Mouse (Mus musculus) stomach, embryonic 14.5 days (tissue): ENCODE results near the gene Ankrd39. TPM values are rescaled to one million over a fixed set of nuclear protein-coding genes. Genes with fewer than 3 reads are reported as not detected.
A peak's percentile ranks its signal among the peaks of the same experiment; 100 is the strongest.

Experiments
- ATAC-seq: fragments of 200-750 bp; cut with Nextera tagmentation; 2 replicates; pipeline ENCODE4 v1.8.0; 2017; ENCODE audit warnings: low read depth, moderate TSS enrichment; ENCODE audit not compliant: insufficient number of reproducible peaks, insufficient read depth, low FRiP score
- H3K27ac ChIP-seq: fragments of 300-500 bp; sonication (generic); 2 replicates; pipeline ENCODE4 v1.5.1; 2014; ENCODE audit warnings: mild to moderate bottlenecking, low read length, moderate library complexity, mixed read lengths
- H3K27me3 ChIP-seq: fragments of 300-500 bp; sonication (generic); 2 replicates; pipeline ENCODE4 v1.6.1; 2014; ENCODE audit warnings: low read length, control low read depth, mixed read lengths; ENCODE audit not compliant: control insufficient read depth, insufficient read depth
- H3K36me3 ChIP-seq: fragments of 300-500 bp; sonication (generic); 2 replicates; pipeline ENCODE4 v1.6.1; 2014; ENCODE audit warnings: mild to moderate bottlenecking, control low read depth, low read length, moderate library complexity, mixed read lengths; ENCODE audit not compliant: control insufficient read depth, insufficient read depth
- H3K4me1 ChIP-seq: fragments of 300-500 bp; sonication (generic); 2 replicates; pipeline ENCODE4 v1.6.1; 2014; ENCODE audit warnings: low read length, control low read depth, mixed read lengths; ENCODE audit not compliant: control insufficient read depth, insufficient read depth
- H3K4me2 ChIP-seq: fragments of 300-500 bp; sonication (generic); replicated peaks from 2 replicates; pipeline ENCODE4 v1.6.1; 2014; ENCODE audit warnings: low read depth, low read length, control low read depth
- H3K4me3 ChIP-seq: fragments of 300-500 bp; sonication (generic); 2 replicates; pipeline ENCODE4 v1.5.1; 2014; ENCODE audit warnings: low read depth, low read length, control low read depth
- H3K9ac ChIP-seq: fragments of 300-500 bp; sonication (generic); replicated peaks from 2 replicates; pipeline ENCODE4 v1.6.1; 2014; ENCODE audit warnings: low read depth, mild to moderate bottlenecking, control low read depth, low read length, moderate library complexity, mixed read lengths
- H3K9me3 ChIP-seq: fragments of 300-500 bp; sonication (generic); 2 replicates; pipeline ENCODE4 v1.6.1; 2016; ENCODE audit warnings: low read depth, low read length, control low read depth; ENCODE audit not compliant: control insufficient read depth
- WGBS: fragments of 180-500 bp; shearing (Covaris S2); extraction: QIAGEN DNeasy Blood & Tissue Kit; methylation state at CpG from one replicate; pipeline ENCODE4 v1.1.7; 2014; 5-methylcytosine and 5-hydroxymethylcytosine counted together
- polyA plus RNA-seq: library from polyadenylated mRNA; unstranded; fragments of >200 nt; fragmentation: Nextera tagmentation; extraction: Ambion mirVana; gene quantifications from 2 replicates; pipeline ENCODE4 v1.2.1, GENCODE M21; 2014

The Ankrd39 gene
- polyA plus RNA-seq, 1 experiment from 2014 or later, result 30.4 TPM

GRCm38 (mm10) chr1:36559888-36560287 is 12.6 kb upstream of the Ankrd39 start:
- Histone ChIP-seq H3K36me3 (peaks cover 7% of the 10 kb centered on the region; the same call in 1 of the 2 replicates), H3K4me3 (no peak overlapping the region), H3K4me2 (no peak overlapping the region), H3K27me3 (no peaks in the 10 kb centered on the region), H3K9me3 (no peaks in the 10 kb centered on the region), H3K4me1 (peaks cover 20% of the 10 kb centered on the region), H3K27ac (no peak overlapping the region), H3K9ac (no peak overlapping the region)
- no peak for ATAC-seq
- 60% methylated on average over 5 of the region's 5 CpGs for WGBS

- Histone ChIP-seq H3K4me2 (peak overlapping the region; percentile 82), H3K4me1 (peaks cover 27% of the 10 kb centered on the region), H3K9ac (peak overlapping the region; percentile 96), H3K36me3 (peaks cover 13% of the 10 kb centered on the region), H3K4me3 (peak overlapping the region; percentile 91; the same call in 1 of the 2 replicates), H3K9me3 (no peaks in the 10 kb centered on the region), H3K27me3 (no peaks in the 10 kb centered on the region), H3K27ac (peak overlapping the region; percentile 99; the same call in 1 of the 2 replicates)
- WGBS, result 19% methylated on average over 4 of the region's 4 CpGs
- no peak for ATAC-seq
Measured at GRCm38 (mm10) chr1:36559256-36559655, 12.0 kb upstream of the Ankrd39 start.

- 2% methylated on average over 67 of the region's 69 CpGs for WGBS
- Histone ChIP-seq H3K4me2 (peak within 1 kb of the TSS; percentile 82), H3K4me3 (peak within 1 kb of the TSS; percentile 91), H3K36me3 (peaks cover 22% of the 10 kb centered on the region), H3K27me3 (no peaks in the 10 kb centered on the region), H3K9ac (peak within 1 kb of the TSS; percentile 96), H3K4me1 (peaks cover 31% of the 10 kb centered on the region), H3K9me3 (no peaks in the 10 kb centered on the region), H3K27ac (peak within 1 kb of the TSS; percentile 99)
- ATAC-seq, result peak; percentile 68
Measured at GRCm38 (mm10) chr1:36558031-36558993, 11.1 kb upstream of the Ankrd39 start, which contains the start of gene Sema4c. Gene Sema4c (minus strand): TSS chr1:36558349.

GRCm38 (mm10) chr1:36557457-36558011 is 10.3 kb upstream of the Ankrd39 start:
- WGBS, result 0% methylated on average over 42 of the region's 48 CpGs
- Histone ChIP-seq H3K4me3 (peak overlapping the region; percentile 91), H3K4me2 (peak overlapping the region; percentile 82), H3K9ac (peak overlapping the region; percentile 96), H3K27ac (peak overlapping the region; percentile 99), H3K36me3 (peaks cover 30% of the 10 kb centered on the region), H3K27me3 (no peaks in the 10 kb centered on the region), H3K9me3 (no peaks in the 10 kb centered on the region), H3K4me1 (peaks cover 31% of the 10 kb centered on the region)
- peak; percentile 78 for ATAC-seq

GRCm38 (mm10) chr1:36556553-36557456 is 9.6 kb upstream of the Ankrd39 start:
- Histone ChIP-seq H3K36me3 (peaks cover 38% of the 10 kb centered on the region), H3K4me2 (peak overlapping the region; percentile 82), H3K4me1 (peaks cover 31% of the 10 kb centered on the region), H3K27ac (peak overlapping the region; percentile 99), H3K27me3 (no peaks in the 10 kb centered on the region), H3K9ac (peak overlapping the region; percentile 96), H3K4me3 (peak overlapping the region; percentile 91), H3K9me3 (no peaks in the 10 kb centered on the region)
- WGBS, result under 1% methylated on average over 52 of the region's 52 CpGs
- peak; percentile 73 for ATAC-seq

GRCm38 (mm10) chr1:36555798-36556395 is 8.7 kb upstream of the Ankrd39 start:
- H3K36me3 ChIP-seq, result peaks cover 47% of the 10 kb centered on the region
- H3K9me3 ChIP-seq, result no peaks in the 10 kb centered on the region
- peak overlapping the region; percentile 96 for H3K9ac ChIP-seq
- H3K4me2 ChIP-seq, result peak overlapping the region; percentile 82
- no peaks in the 10 kb centered on the region for H3K27me3 ChIP-seq
- H3K4me3 ChIP-seq, result peak overlapping the region; percentile 91
- H3K27ac ChIP-seq, result peak overlapping the region; percentile 99
- ATAC-seq, result no peak
- WGBS, result 4% methylated on average over 8 of the region's 8 CpGs
- peaks cover 31% of the 10 kb centered on the region for H3K4me1 ChIP-seq

GRCm38 (mm10) chr1:36554633-36555399 is 7.6 kb upstream of the Ankrd39 start:
- peaks cover 57% of the 10 kb centered on the region for H3K36me3 ChIP-seq
- 64% methylated on average over 21 of the region's 21 CpGs for WGBS
- peak overlapping the region; percentile 91; the same call in 1 of the 2 replicates for H3K4me3 ChIP-seq
- H3K4me2 ChIP-seq, result peak overlapping the region; percentile 82
- H3K9me3 ChIP-seq, result no peaks in the 10 kb centered on the region
- H3K27me3 ChIP-seq, result no peaks in the 10 kb centered on the region
- H3K4me1 ChIP-seq, result peaks cover 31% of the 10 kb centered on the region
- H3K27ac ChIP-seq, result peak overlapping the region; percentile 39; the same call in 1 of the 2 replicates
- 0 out of 2 replicates have a peak overlapping the region, but pooled peaks have one; percentile 96 for H3K9ac ChIP-seq
- ATAC-seq, result no peak
